ENCODE assay signal across 15 mouse cellular contexts in genomic region chr1:184436387-184436786, GRCm38 (mm10).
"Had no signal": no experiment of that assay in that cellular context is flagged by ENCODE, and none has a peak within 500 bp of the region (broad histone marks: within the 10 kb centered on the region; RNA-seq: fewer than 3 reads in every experiment).

No protein-coding gene starts in this region.

- H3K4me3 ChIP-seq: neural tube, embryonic 13.5 days; neural tube, embryonic 15.5 days; stomach, embryonic 15.5 days had no signal

- H3K27ac ChIP-seq: neural tube, embryonic 13.5 days; neural tube, embryonic 15.5 days; stomach, embryonic 15.5 days; stomach, postnatal 0 days had no signal

- H3K4me1 ChIP-seq: stomach, embryonic 15.5 days had no signal

- DNase-seq: retina, postnatal 1 day; right cerebral cortex, postnatal 14 days; right cerebral cortex, postnatal 25 days; right cerebral cortex, postnatal 4 days; spleen, adult 18-20 months; thymus, adult 18-20 months; thymus, adult 2 months; thymus, postnatal 14 days; thymus, postnatal 25 days; thymus, postnatal 36 days; thymus, postnatal 4 days had no signal
